Mouse (Mus musculus) olfactory bulb, adult 2 months (tissue): ENCODE results near the gene Gm6583.

Experiments
- CTCF ChIP-seq: fragments of 200-500 bp; IDR thresholded peaks from 2 replicates; pipeline ENCODE4 v1.5.1; 2012; ENCODE audit warnings: low read depth, mild to moderate bottlenecking, low read length, moderate library complexity; ENCODE audit not compliant: insufficient read depth
- POLR2A ChIP-seq: fragments of 200-500 bp; IDR thresholded peaks from 2 replicates; pipeline ENCODE4 v1.6.1; 2012; ENCODE audit warnings: mild to moderate bottlenecking, low read depth, low read length, moderate library complexity; ENCODE audit not compliant: insufficient read depth

DNA sequence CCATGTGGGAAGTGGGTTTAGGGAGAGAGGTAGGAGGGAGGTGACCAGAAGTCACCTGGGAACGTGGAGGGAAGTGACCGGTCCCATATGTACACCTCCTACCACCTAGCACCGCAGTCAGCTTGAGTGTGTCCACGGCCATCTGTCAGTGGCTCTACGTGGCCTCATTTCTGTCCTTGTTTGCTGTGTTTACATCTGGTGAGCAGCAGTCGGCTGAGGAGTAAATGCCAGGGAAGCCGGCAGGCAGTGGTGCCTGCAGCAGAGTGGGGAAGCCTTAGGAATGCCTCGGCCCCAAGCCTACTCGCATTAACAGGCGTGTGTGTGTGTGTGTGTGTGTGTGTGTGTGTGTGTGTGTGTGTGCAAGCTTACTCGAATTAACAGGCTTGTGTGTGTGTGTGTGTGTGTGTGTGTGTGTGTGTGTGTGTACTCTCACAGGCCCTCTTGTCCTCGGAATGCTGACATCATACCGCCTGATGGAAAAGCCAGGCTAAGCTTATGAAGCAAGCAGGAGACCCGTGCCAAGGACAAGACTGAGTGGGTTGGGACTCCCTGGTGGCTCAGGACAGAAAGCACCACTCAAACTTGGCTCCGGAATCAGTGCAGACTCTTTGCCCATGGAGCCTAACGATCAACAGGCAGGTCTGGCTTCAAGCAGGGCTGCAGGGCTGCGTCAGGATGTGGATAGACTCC lies 27.0 kb upstream of the Gm6583 start:
- TF ChIP-seq CTCF (no peak), POLR2A (no peak)
